Mouse (Mus musculus): ENCODE data around the gene Taf3.

Taf3 gene

GRCm38 (mm10) chr2:9875220-9875619 is 173.2 kb downstream of the Taf3 start:
- DNase-seq: no peak

- DNase-seq: no peak
Measured at GRCm38 (mm10) chr2:9874467-9875219, 173.8 kb downstream of the Taf3 start.

GRCm38 (mm10) chr2:9873757-9874156 is 174.6 kb downstream of the Taf3 start:
- DNase-seq: no peak

GRCm38 (mm10) chr2:9872682-9873081 is 175.7 kb downstream of the Taf3 start:
- DNase-seq: no peak

GRCm38 (mm10) chr2:9871798-9872197 is 176.6 kb downstream of the Taf3 start:
- DNase-seq: no peak

- no peak for DNase-seq
Measured at GRCm38 (mm10) chr2:9871141-9871716, 177.2 kb downstream of the Taf3 start.

- no peak for DNase-seq
Measured at GRCm38 (mm10) chr2:9867092-9867825, 181.1 kb downstream of the Taf3 start.

Data from right cerebral cortex, postnatal 4 days (tissue).